ENCODE assay signal across 8 mouse cellular contexts in the genomic region with DNA sequence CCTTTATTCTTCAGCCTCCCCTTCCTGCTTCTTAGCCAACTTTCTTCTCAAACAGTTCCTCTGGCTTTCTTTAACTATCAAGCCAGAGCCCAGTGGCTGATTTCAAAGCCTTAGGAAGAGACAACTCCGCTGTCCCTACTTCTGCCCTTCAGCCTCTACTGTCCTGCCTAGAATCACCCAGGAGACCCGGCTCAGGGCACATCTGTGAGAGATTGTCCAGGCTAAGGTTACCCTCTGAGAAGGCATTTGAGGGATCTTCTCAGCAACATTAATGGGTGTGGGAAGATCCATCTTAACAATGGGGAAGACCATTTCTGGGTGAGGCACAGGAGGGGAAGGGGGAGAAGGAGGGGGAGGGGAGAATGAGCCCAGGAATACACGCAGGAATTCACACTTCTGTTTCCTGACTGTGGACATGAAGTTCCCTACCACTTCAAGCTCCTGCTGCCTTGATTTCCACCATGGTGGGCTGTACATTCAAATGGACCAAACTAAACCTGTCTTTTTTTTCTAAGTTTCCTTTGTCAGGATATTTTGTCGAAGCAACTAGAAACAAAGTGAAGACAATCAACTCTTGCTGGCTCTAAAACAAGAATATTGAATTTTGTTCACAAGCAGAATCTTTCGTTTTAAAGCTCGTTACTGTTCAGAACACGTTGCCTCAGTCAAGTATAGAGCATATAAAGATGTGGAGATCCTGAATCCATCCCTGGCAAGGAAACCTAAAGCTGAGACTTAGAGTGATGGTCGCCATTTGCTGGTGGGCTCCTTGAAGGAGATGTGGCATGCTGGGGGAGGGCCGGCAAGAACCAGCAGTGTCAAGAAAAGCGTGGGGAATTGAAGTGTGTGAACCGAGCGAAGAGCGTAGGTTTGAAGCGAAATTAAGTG. TPM values are rescaled to one million over a fixed set of nuclear protein-coding genes. Genes with fewer than 3 reads are reported as not detected.
A peak's percentile ranks its signal among the peaks of the same experiment; 100 is the strongest.
DNase-seq lines count a peak whose midpoint lies in the region; ATAC-seq and TF ChIP-seq lines count a peak whose summit lies in the region.

No protein-coding gene starts in this region.

- H3K9me3 ChIP-seq in heart, embryonic 10.5 days, result no peaks in the 10 kb centered on the region
- no peaks in the 10 kb centered on the region for H3K9me3 ChIP-seq in CH12.LX (replicated peaks; ENCODE audit: low read length)
- H3K9me3 ChIP-seq in hindbrain, embryonic 12.5 days (replicated peaks), result no peaks in the 10 kb centered on the region

- dilution Hi-C loops in CH12.LX (cut with MboI; ENCODE audit: extremely low pct_ligation_motif_present, extremely low pct_unique_long_range_greater_than_20kb, low sequenced_read_pairs), result no loop called here

- H3K4me2 ChIP-seq in CH12.LX (ENCODE audit: insufficient read depth, low read depth, poor library complexity, severe bottlenecking), result peak overlapping the region; percentile 99
- peak overlapping the region; percentile 55 for H3K4me2 ChIP-seq in hindbrain, embryonic 12.5 days (replicated peaks)

- no peaks in the 10 kb centered on the region for H3K36me3 ChIP-seq in heart, embryonic 10.5 days
- H3K36me3 ChIP-seq in CH12.LX (replicated peaks in 1 of 2; ENCODE audit: control insufficient read depth in 1 of 2, insufficient read depth in 1 of 2, low read length in 1 of 2) (no peaks in the 10 kb centered on the region), macrophage (ENCODE audit: inconsistent target) (no peaks in the 10 kb centered on the region)
- no peaks in the 10 kb centered on the region for H3K36me3 ChIP-seq in hindbrain, embryonic 12.5 days

- no peaks in the 10 kb centered on the region for H3K27me3 ChIP-seq in heart, embryonic 10.5 days (ENCODE audit: insufficient read depth, poor library complexity, severe bottlenecking)
- H3K27me3 ChIP-seq in CH12.LX (replicated peaks), result no peaks in the 10 kb centered on the region
- H3K27me3 ChIP-seq in hindbrain, embryonic 12.5 days, result no peaks in the 10 kb centered on the region

- peak overlapping the region; percentile 68 for H3K9ac ChIP-seq in CH12.LX (ENCODE audit: insufficient read depth, low read depth)
- H3K9ac ChIP-seq in hindbrain, embryonic 12.5 days, result peak overlapping the region; percentile 54

- 3% methylated on average over 14 of the region's 14 CpGs for WGBS in heart, embryonic 10.5 days
- WGBS in hindbrain, embryonic 12.5 days, result 2% methylated on average over 14 of the region's 14 CpGs
- 11% methylated on average over 13 of the region's 14 CpGs for WGBS in macrophage (ENCODE audit: missing documents)

- TF ChIP-seq CTCF in CH12.LX (conservative IDR thresholded peaks at IDR 0.05 in 1 of 2, IDR thresholded peaks at IDR 0.05 in 1 of 2; ENCODE audit: low read depth in 2 of 2, low read length in 2 of 2), result no peak

- no peak for TF ChIP-seq POLR2A in CH12.LX (IDR thresholded peaks at IDR 0.05; ENCODE audit: low read depth, low read length)

- DNase-seq in heart, embryonic 10.5 days (ENCODE audit: low spot score), result peak; percentile 78
- no peak for DNase-seq in heart, postnatal 25 days (ENCODE audit: low spot score)
- peak; percentile 29 for DNase-seq in CH12.LX (ENCODE audit: extremely low read depth)
- peak; percentile 60 for DNase-seq in embryo, embryonic 10 days (ENCODE audit: low spot score)
- DNase-seq in yolk sac, embryonic 10.5 days (ENCODE audit: low spot score), result peak; percentile 48
- no peak for DNase-seq in adrenal gland, adult 18-20 months (ENCODE audit: low spot score in 2 of 2)

- TF ChIP-seq EP300 in CH12.LX (IDR thresholded peaks at IDR 0.05; ENCODE audit: low read length), result no peak

- in situ Hi-C loops in CH12.LX (cut with MboI; ENCODE audit: low pct_ligation_motif_present, low pct_unique_long_range_greater_than_20kb, low sequenced_read_pairs), result loop anchor here (25.0 kb wide), 1 partner anchor 525 kb away; no protein-coding TSS in a partner anchor

- H3K79me2 ChIP-seq in CH12.LX (replicated peaks; ENCODE audit: control insufficient read depth, extremely low read depth, insufficient read depth, poor library complexity, severe bottlenecking) (no peaks in the 10 kb centered on the region), macrophage (ENCODE audit: inconsistent target) (no peaks in the 10 kb centered on the region)

- H3K4me3 ChIP-seq in heart, embryonic 10.5 days, result peak overlapping the region; percentile 70
- peak overlapping the region; percentile 59 to 91 (median 71) for H3K4me3 ChIP-seq in CH12.LX (replicated peaks in 1 of 3; ENCODE audit: low read depth in 2 of 3, low read length in 2 of 3, poor library complexity in 1 of 3)
- H3K4me3 ChIP-seq in hindbrain, embryonic 12.5 days, result peak overlapping the region; percentile 72
- peak overlapping the region; percentile 87 for H3K4me3 ChIP-seq in macrophage (ENCODE audit: inconsistent target)

- intact Hi-C loops in heart, postnatal 25 days (cut with DNase I), result loop anchor here (1.0 to 2.0 kb wide), 2 partner anchors 34 to 73 kb away; no protein-coding TSS in a partner anchor

- TF ChIP-seq RAD21 in CH12.LX (IDR thresholded peaks at IDR 0.05; ENCODE audit: low read depth, low read length), result no peak

- ATAC-seq in hindbrain, embryonic 12.5 days (ENCODE audit: low FRiP score), result peak; percentile 33

- peak overlapping the region; percentile 89 for H3K27ac ChIP-seq in heart, embryonic 10.5 days
- H3K27ac ChIP-seq in CH12.LX (ENCODE audit: insufficient read depth, low read depth) (peak overlapping the region; percentile 41; the same call in 1 of the 2 replicates), macrophage (peak overlapping the region; percentile 92; the same call in 1 of the 2 replicates)
- H3K27ac ChIP-seq in hindbrain, embryonic 12.5 days, result peak overlapping the region; percentile 70

- peaks cover 19% of the 10 kb centered on the region for H3K4me1 ChIP-seq in heart, embryonic 10.5 days
- H3K4me1 ChIP-seq in CH12.LX (ENCODE audit: control insufficient read depth in 1 of 2, insufficient read depth in 2 of 2), result peaks cover 4 to 46% of the 10 kb centered on the region in 2 experiments; a peak in 3 of 4 replicates
- peaks cover 20% of the 10 kb centered on the region for H3K4me1 ChIP-seq in hindbrain, embryonic 12.5 days

RNA-seq across cellular contexts. Expression of a gene that starts 11.6 kb away (rescaled TPM):
- not detected in 2 replicates for polyA plus RNA-seq in heart, embryonic 10.5 days (2016; fragmentation: Nextera tagmentation; extraction: Ambion mirVana)
- total RNA-seq in heart, postnatal 25 days (2021), result under 1 TPM in 1 of 2 experiments, not detected in 1; 0.10 TPM
- not detected in 2 replicates for total RNA-seq in CH12.LX (2012; rRNA removed)
- total RNA-seq in CH12.LX (2014; rRNA removed), result not detected in 2 replicates
- not detected in 2 replicates for polyA plus RNA-seq in CH12.LX (2012; ENCODE audit: insufficient read length, low read depth)
- polyA plus RNA-seq in hindbrain, embryonic 12.5 days (2016; fragmentation: Nextera tagmentation; extraction: Ambion mirVana), result 0.25 TPM in 1 of 2 replicates, not detected in the other
- total RNA-seq in macrophage (2018; cell fraction: chromatin; rRNA removed), result not detected
- total RNA-seq in macrophage (2018; cell fraction: cytosol; rRNA removed), result under 1 TPM in 3 of 26 experiments, not detected in 23; 0.05 to 0.19 (median 0.05) TPM
- not detected for total RNA-seq in macrophage (2018; cell fraction: nucleus; rRNA removed)
- polyA plus RNA-seq in macrophage (2018), result 0.24 TPM in 1 of 3 replicates, not detected in the others
- 1 to 10 TPM in 1 of 2 experiments, under 1 TPM in 1; 0.90 to 1.3 TPM for total RNA-seq in adrenal gland, adult 18-20 months (2021)

RNA-seq across cellular contexts. Expression of a gene that starts 11.6 kb away (rescaled TPM):
- not detected in 2 replicates for polyA plus RNA-seq in heart, embryonic 10.5 days (2016; fragmentation: Nextera tagmentation; extraction: Ambion mirVana)
- not detected for total RNA-seq in heart, postnatal 25 days (2021)
- total RNA-seq in CH12.LX (2012; rRNA removed), result not detected in 2 replicates
- total RNA-seq in CH12.LX (2014; rRNA removed), result not detected in 2 replicates
- polyA plus RNA-seq in CH12.LX (2012; ENCODE audit: insufficient read length, low read depth), result not detected in 2 replicates
- not detected in 2 replicates for polyA plus RNA-seq in hindbrain, embryonic 12.5 days (2016; fragmentation: Nextera tagmentation; extraction: Ambion mirVana)
- not detected for total RNA-seq in macrophage (2018; cell fraction: chromatin; rRNA removed)
- total RNA-seq in macrophage (2018; cell fraction: cytosol; rRNA removed), result not detected
- total RNA-seq in macrophage (2018; cell fraction: nucleus; rRNA removed), result 1 to 10 TPM in 1 of 26 experiments, not detected in 25; 1.8 TPM
- polyA plus RNA-seq in macrophage (2018), result not detected in 3 replicates
- not detected for total RNA-seq in adrenal gland, adult 18-20 months (2021)

RNA-seq across cellular contexts. Expression of a gene that starts 48.7 kb away (rescaled TPM):
- polyA plus RNA-seq in heart, embryonic 10.5 days (2016; fragmentation: Nextera tagmentation; extraction: Ambion mirVana), result 0.08 TPM in 1 of 2 replicates, not detected in the other
- total RNA-seq in heart, postnatal 25 days (2021), result under 1 TPM in 1 of 2 experiments, not detected in 1; 0.28 TPM
- total RNA-seq in CH12.LX (2012; rRNA removed), result not detected in 2 replicates
- not detected in 2 replicates for total RNA-seq in CH12.LX (2014; rRNA removed)
- not detected in 2 replicates for polyA plus RNA-seq in CH12.LX (2012; ENCODE audit: insufficient read length, low read depth)
- not detected in 2 replicates for polyA plus RNA-seq in hindbrain, embryonic 12.5 days (2016; fragmentation: Nextera tagmentation; extraction: Ambion mirVana)
- total RNA-seq in macrophage (2018; cell fraction: chromatin; rRNA removed), result not detected
- total RNA-seq in macrophage (2018; cell fraction: cytosol; rRNA removed), result not detected
- not detected for total RNA-seq in macrophage (2018; cell fraction: nucleus; rRNA removed)
- 0.22 TPM in 1 of 3 replicates, not detected in the others for polyA plus RNA-seq in macrophage (2018)
- total RNA-seq in adrenal gland, adult 18-20 months (2021), result under 1 TPM; 0.60 to 0.67 TPM

RNA-seq across cellular contexts. Expression of a gene that starts 49.7 kb away (rescaled TPM):
- polyA plus RNA-seq in heart, embryonic 10.5 days (2016; fragmentation: Nextera tagmentation; extraction: Ambion mirVana), result not detected in 2 replicates
- under 1 TPM in 1 of 2 experiments, not detected in 1; 0.23 TPM for total RNA-seq in heart, postnatal 25 days (2021)
- total RNA-seq in CH12.LX (2012; rRNA removed) (34.4 and 38.5 TPM in 2 replicates), CH12.LX (2014; rRNA removed) (104 and 134 TPM in 2 replicates)
- polyA plus RNA-seq in CH12.LX (2012; ENCODE audit: insufficient read length, low read depth) (80.7 and 90.3 TPM in 2 replicates), macrophage (2018) (4.1 to 7.2 TPM (median 5.9 TPM) in 3 replicates)
- not detected in 2 replicates for polyA plus RNA-seq in hindbrain, embryonic 12.5 days (2016; fragmentation: Nextera tagmentation; extraction: Ambion mirVana)
- total RNA-seq in macrophage (2018; cell fraction: chromatin; rRNA removed), result 1 to 10 TPM in 22 of 26 experiments, under 1 TPM in 4; 0.40 to 9.4 (median 3.6) TPM
- total RNA-seq in macrophage (2018; cell fraction: cytosol; rRNA removed), result 1 to 10 TPM; 1.3 to 8.4 (median 5.8) TPM
- total RNA-seq in macrophage (2018; cell fraction: nucleus; rRNA removed), result 10 to 100 TPM in 9 of 26 experiments, 1 to 10 TPM in 16, under 1 TPM in 1; 0.79 to 19.6 (median 7.8) TPM
- under 1 TPM; 0.29 to 0.33 TPM for total RNA-seq in adrenal gland, adult 18-20 months (2021)

RNA-seq across cellular contexts. Expression of a gene that starts 53.2 kb away (rescaled TPM):
- 0.49 and 0.70 TPM in 2 replicates for polyA plus RNA-seq in heart, embryonic 10.5 days (2016; fragmentation: Nextera tagmentation; extraction: Ambion mirVana)
- total RNA-seq in heart, postnatal 25 days (2021), result under 1 TPM; 0.28 to 0.42 TPM
- total RNA-seq in CH12.LX (2012; rRNA removed) (51.6 and 53.5 TPM in 2 replicates), CH12.LX (2014; rRNA removed) (121 and 124 TPM in 2 replicates)
- polyA plus RNA-seq in CH12.LX (2012; ENCODE audit: insufficient read length, low read depth) (49.4 and 49.7 TPM in 2 replicates), macrophage (2018) (0.64 to 4.3 TPM (median 0.99 TPM) in 3 replicates)
- polyA plus RNA-seq in hindbrain, embryonic 12.5 days (2016; fragmentation: Nextera tagmentation; extraction: Ambion mirVana), result 0.35 and 0.57 TPM in 2 replicates
- 10 to 100 TPM in 1 of 26 experiments, 1 to 10 TPM in 13, under 1 TPM in 6, not detected in 6; 0.52 to 10.2 (median 1.8) TPM for total RNA-seq in macrophage (2018; cell fraction: chromatin; rRNA removed)
- 1 to 10 TPM in 16 of 26 experiments, under 1 TPM in 10; 0.56 to 3.7 (median 1.2) TPM for total RNA-seq in macrophage (2018; cell fraction: cytosol; rRNA removed)
- total RNA-seq in macrophage (2018; cell fraction: nucleus; rRNA removed), result 1 to 10 TPM in 20 of 26 experiments, under 1 TPM in 4, not detected in 2; 0.40 to 7.4 (median 2.0) TPM
- under 1 TPM in 1 of 2 experiments, not detected in 1; 0.93 TPM for total RNA-seq in adrenal gland, adult 18-20 months (2021)

Comparison
In these comparisons a context has a peak if more than half of its experiments do, and no peak if none do; other contexts are left out.
1. DNase-seq: peak in heart, embryonic 10.5 days (single experiment), CH12.LX (single experiment), embryo, embryonic 10 days (single experiment) and yolk sac, embryonic 10.5 days (single experiment); none in heart, postnatal 25 days (single experiment) and adrenal gland, adult 18-20 months (0 of 2).
2. H3K27ac ChIP-seq: peak in every context shown above with its lines; median percentile 92 in macrophage; 89 in heart, embryonic 10.5 days; 70 in hindbrain, embryonic 12.5 days; 41 in CH12.LX.
3. Peak in every context shown above with its lines, with median percentiles within 50 percentile points of each other: H3K4me3 ChIP-seq.